Mouse (Mus musculus) fat pad, adult 2 months (tissue): ENCODE measurements around the gene Nrde2.
A peak's percentile ranks its signal among the peaks of the same experiment; 100 is the strongest.
"Not testable (repeated sequence)": the region's sequence is repeated elsewhere in the genome, so short reads cannot be mapped to it uniquely, and the experiment has no call there.

ENCODE experiments used
- DNase-seq: peaks from one replicate; pipeline ENCODE4 v3.0.0-alpha.2; 2011; ENCODE audit warnings: low read depth, low spot score; ENCODE audit errors: extremely low read depth

The Nrde2 gene

GRCm38 (mm10) chr12:100159261-100159975 is at the start of gene Nrde2:
Gene Nrde2, minus strand, starts transcription at chr12:100159653.
- peak; percentile 51 for DNase-seq

GRCm38 (mm10) chr12:100206926-100207325 is 47.5 kb upstream of the Nrde2 start:
- DNase-seq = no peak

- DNase-seq = no peak
Measured at GRCm38 (mm10) chr12:100206521-100206920, 47.1 kb upstream of the Nrde2 start.

- DNase-seq = no peak
Measured at GRCm38 (mm10) chr12:100205156-100205555, 45.7 kb upstream of the Nrde2 start.

GRCm38 (mm10) chr12:100203759-100204158 is 44.3 kb upstream of the Nrde2 start:
- no peak for DNase-seq

GRCm38 (mm10) chr12:100201838-100202237 is 42.4 kb upstream of the Nrde2 start:
- DNase-seq = no peak

GRCm38 (mm10) chr12:100201363-100201711 is 41.9 kb upstream of the Nrde2 start:
- no peak for DNase-seq

- DNase-seq = no peak
Measured at GRCm38 (mm10) chr12:100200645-100201362, 41.4 kb upstream of the Nrde2 start.

- DNase-seq = no peak
Measured at GRCm38 (mm10) chr12:100199891-100200644, 40.6 kb upstream of the Nrde2 start.

- no peak for DNase-seq
Measured at GRCm38 (mm10) chr12:100198967-100199660, 39.7 kb upstream of the Nrde2 start, which contains the start of gene Calm1. Gene Calm1, plus strand, starts transcription at chr12:100199435.

- no peak for DNase-seq
Measured at GRCm38 (mm10) chr12:100196786-100197185, 37.3 kb upstream of the Nrde2 start.

- DNase-seq = no peak
Measured at GRCm38 (mm10) chr12:100194181-100194580, 34.7 kb upstream of the Nrde2 start.

- no peak for DNase-seq
Measured at GRCm38 (mm10) chr12:100190802-100191201, 31.3 kb upstream of the Nrde2 start.

- DNase-seq = no peak
Measured at GRCm38 (mm10) chr12:100187756-100188430, 28.4 kb upstream of the Nrde2 start.

- peak; percentile 89 for DNase-seq
Measured at GRCm38 (mm10) chr12:100187013-100187755, 27.7 kb upstream of the Nrde2 start.

- no peak for DNase-seq
Measured at GRCm38 (mm10) chr12:100186376-100186775, 26.9 kb upstream of the Nrde2 start.

- DNase-seq = no peak
Measured at GRCm38 (mm10) chr12:100185897-100186296, 26.4 kb upstream of the Nrde2 start.

- not testable (repeated sequence) for DNase-seq
Measured at GRCm38 (mm10) chr12:100184976-100185375, 25.5 kb upstream of the Nrde2 start.

- no peak for DNase-seq
Measured at GRCm38 (mm10) chr12:100183970-100184369, 24.5 kb upstream of the Nrde2 start.

GRCm38 (mm10) chr12:100182676-100183075 is 23.2 kb upstream of the Nrde2 start:
- no peak for DNase-seq
